Mouse (Mus musculus): Measurements from ENCODE around the gene Atp6v0a1.

- TF ChIP-seq MAX (IDR thresholded peaks at IDR 0.05; ENCODE audit: low read depth): no peak
- no peak for TF ChIP-seq POLR2A (IDR thresholded peaks at IDR 0.05; ENCODE audit: insufficient read length, low read depth)
- no peak for TF ChIP-seq E2F4 (IDR thresholded peaks at IDR 0.05; ENCODE audit: insufficient read depth)
- TF ChIP-seq TCF12 (IDR thresholded peaks at IDR 0.05; ENCODE audit: insufficient read depth, poor library complexity, severe bottlenecking): no peak
- TF ChIP-seq MYOG (IDR thresholded peaks at IDR 0.05; ENCODE audit: control insufficient read depth in 1 of 3, insufficient read depth in 1 of 3, insufficient read length in 2 of 3, low read depth in 2 of 3): no peak
- TF ChIP-seq MYOD1 (IDR thresholded peaks at IDR 0.05; ENCODE audit: control insufficient read depth in 1 of 3, insufficient read length in 2 of 3, low read depth in 2 of 3): no peak
- no peak for TF ChIP-seq CEBPB (IDR thresholded peaks at IDR 0.05; ENCODE audit: insufficient read depth, poor library complexity, severe bottlenecking)
Measured at GRCm38 (mm10) chr11:101071810-101072428, 62.7 kb downstream of the Atp6v0a1 start.
